Mouse (Mus musculus): ENCODE measurements around the gene Ciapin1. TPM values are rescaled to one million over a fixed set of nuclear protein-coding genes. Genes with fewer than 3 reads are reported as not detected.

Gene Ciapin1
- total RNA-seq, 1 experiment from 2014 or later, result 112 TPM

- DNase-seq, result no peak
These were observed 59.7 kb downstream of the Ciapin1 start for GRCm38 (mm10) chr8:94778473-94778872.

GRCm38 (mm10) chr8:94778036-94778435 is 60.1 kb downstream of the Ciapin1 start:
- no peak for DNase-seq

- no peak for DNase-seq
These were observed 61.8 kb downstream of the Ciapin1 start for GRCm38 (mm10) chr8:94776346-94776745.

GRCm38 (mm10) chr8:94774601-94775000 is 63.6 kb downstream of the Ciapin1 start:
- DNase-seq, result no peak

DNA sequence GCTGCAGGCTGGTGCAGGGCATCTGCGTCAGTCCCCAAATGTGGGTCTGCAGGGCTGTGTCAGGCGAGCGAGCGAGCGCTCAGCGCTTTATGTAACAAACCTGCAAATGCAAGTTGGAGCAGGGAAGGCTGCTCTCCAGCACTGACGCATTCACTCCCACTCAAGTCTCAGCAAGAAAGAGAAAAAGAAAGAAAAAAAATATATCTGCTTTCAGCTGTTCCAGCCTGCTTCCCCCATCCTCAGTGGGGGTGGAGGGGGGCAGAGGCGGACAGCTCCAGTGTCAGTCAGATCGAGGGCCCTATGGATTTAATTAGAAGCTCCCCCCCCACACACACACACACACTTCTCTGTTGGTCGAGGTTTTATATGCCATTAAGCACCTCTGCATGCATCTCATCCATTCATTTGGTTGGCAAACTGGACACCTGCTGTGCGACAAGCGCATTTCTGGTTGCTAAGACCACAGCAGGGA is 64.4 kb downstream of the Ciapin1 start:
- no peak for DNase-seq

- DNase-seq, result no peak
These were observed 65.1 kb downstream of the Ciapin1 start for GRCm38 (mm10) chr8:94773048-94773447.

GRCm38 (mm10) chr8:94771941-94772670 is 66.1 kb downstream of the Ciapin1 start, which contains the start of gene Cx3cl1:
TSS of gene Cx3cl1 (plus strand) at chr8:94772009.
- DNase-seq, result peak; percentile 87

DNA sequence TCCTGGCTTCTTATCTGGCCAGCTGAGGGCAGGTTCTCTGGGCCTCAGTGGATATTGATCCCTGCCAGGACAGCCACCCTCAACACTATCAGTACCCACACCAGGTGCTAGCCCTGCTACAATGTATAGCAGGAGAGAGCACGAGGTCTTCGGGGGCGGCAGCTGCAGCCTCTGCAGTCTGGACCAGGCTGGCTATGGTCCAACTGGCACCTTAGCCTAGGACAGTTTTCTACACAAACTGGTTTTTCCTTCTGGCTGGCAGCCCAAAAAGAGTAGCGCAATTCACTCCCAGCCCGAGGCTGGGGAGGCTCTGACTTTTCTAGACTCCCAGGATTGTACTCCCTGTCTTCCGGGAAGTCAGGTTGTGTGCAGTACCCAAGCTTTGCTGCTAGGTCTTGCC is 67.2 kb downstream of the Ciapin1 start:
- DNase-seq, result peak; percentile 43

Other genes with a start within 250 kb of the Ciapin1 start
- 22.6 and 23.0 TPM in 2 replicates for gene Rspry1, start 236.4 kb downstream of the Ciapin1 start, total RNA-seq (2021)
- 39.8 and 49.6 TPM in 2 replicates for gene Fam192a, start 236.4 kb downstream of the Ciapin1 start, total RNA-seq (2021)
- 60.0 and 75.3 TPM in 2 replicates for gene Arl2bp, start 171.8 kb downstream of the Ciapin1 start, total RNA-seq (2021)
- gene Pllp, start 142.1 kb downstream of the Ciapin1 start, total RNA-seq (2021), result 0.67 TPM in 1 of 2 replicates, not detected in the other
- not detected in 2 replicates for gene Ccl22, start 92.8 kb downstream of the Ciapin1 start, total RNA-seq (2021)
- 23.0 and 25.2 TPM in 2 replicates for gene Cx3cl1, start 66.3 kb downstream of the Ciapin1 start, total RNA-seq (2021)
- gene Ccl17, start 27.9 kb downstream of the Ciapin1 start, total RNA-seq (2021), result 0.70 TPM in 1 of 2 replicates, not detected in the other
- gene Coq9, start within 50 bp of the Ciapin1 start, total RNA-seq (2021), result 199 and 209 TPM in 2 replicates
- gene Polr2c, start 19.1 kb upstream of the Ciapin1 start, total RNA-seq (2021), result 62.1 and 66.2 TPM in 2 replicates
- 8.8 and 15.3 TPM in 2 replicates for gene Dok4, start 38.0 kb upstream of the Ciapin1 start, total RNA-seq (2021)
- 7.7 and 8.8 TPM in 2 replicates for gene Ccdc102a, start 79.7 kb upstream of the Ciapin1 start, total RNA-seq (2021)
- 0.33 and 0.76 TPM in 2 replicates for gene Adgrg5, start 85.3 kb upstream of the Ciapin1 start, total RNA-seq (2021)
- 11.7 and 20.7 TPM in 2 replicates for gene Adgrg1, start 136.4 kb upstream of the Ciapin1 start, total RNA-seq (2021)
- gene Adgrg3, start 179.3 kb upstream of the Ciapin1 start, total RNA-seq (2021), result 3.0 and 4.2 TPM in 2 replicates
- gene Drc7, start 216.7 kb upstream of the Ciapin1 start, total RNA-seq (2021), result not detected in 2 replicates
- 13.2 and 14.1 TPM in 2 replicates for gene Katnb1, start 242.8 kb upstream of the Ciapin1 start, total RNA-seq (2021)

All from adrenal gland, postnatal 25 days (tissue).